Mouse (Mus musculus) frontal cortex, adult 2 months (tissue): ENCODE data around the gene Stat4. TPM values are rescaled to one million over a fixed set of nuclear protein-coding genes. Genes with fewer than 3 reads are reported as not detected.

Experiments used
- DNase-seq, 2 experiments: peaks; one replicate each; pipeline ENCODE4 v3.0.0; 2022; ENCODE audit warnings: low spot score in 1 of 2; ENCODE audit errors: extremely low spot score in 1 of 2
- polyA plus RNA-seq: library from polyadenylated mRNA; depleted of rRNA; stranded (reverse); fragments of >200 nt; gene quantifications from 2 replicates; pipeline ENCODE4 v1.2.3, GENCODE M21; 2012; rRNA removed

Stat4 gene
- polyA plus RNA-seq, 1 experiment: 0.66 TPM

DNA sequence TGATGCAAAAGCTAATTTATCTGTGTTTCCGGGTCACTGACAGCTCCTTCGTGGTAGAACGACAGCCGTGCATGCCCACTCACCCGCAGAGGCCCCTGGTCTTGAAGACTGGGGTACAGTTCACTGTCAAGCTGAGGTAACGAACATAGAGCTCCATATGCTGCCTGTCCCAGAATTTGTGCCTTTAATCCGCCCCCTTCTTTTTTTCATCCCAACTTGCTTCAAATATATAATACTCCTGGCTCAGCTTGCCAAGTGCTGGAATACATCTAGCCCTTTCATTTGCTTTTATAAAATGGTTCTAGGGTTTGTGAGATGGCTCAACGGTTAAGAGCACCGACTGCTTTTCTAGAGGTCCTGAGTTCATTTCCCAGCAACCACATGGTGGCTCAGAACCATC lies 153.6 kb downstream of the Stat4 start:
- peak in 1 of 2 experiments; percentile 57 for DNase-seq

DNA sequence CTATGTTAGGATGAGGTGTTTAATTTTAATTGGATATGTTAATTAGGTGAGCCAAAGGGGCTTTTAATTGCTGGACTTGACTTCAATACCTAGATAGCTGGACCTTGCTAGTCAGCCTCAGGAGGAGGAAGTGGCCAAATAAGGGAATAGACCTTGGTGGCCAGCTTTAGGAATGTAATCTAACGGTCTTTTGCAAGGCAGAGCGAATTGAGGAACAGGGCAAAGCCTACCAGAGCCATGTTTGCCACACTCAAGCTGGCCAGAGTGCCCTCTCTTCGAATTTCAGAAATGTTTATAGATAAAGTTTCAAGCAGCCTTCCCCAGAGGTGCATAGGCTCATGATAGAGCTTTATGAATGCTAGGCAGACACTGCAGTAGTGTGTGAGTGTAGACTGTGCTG lies 154.5 kb downstream of the Stat4 start:
- DNase-seq: no peak

DNA sequence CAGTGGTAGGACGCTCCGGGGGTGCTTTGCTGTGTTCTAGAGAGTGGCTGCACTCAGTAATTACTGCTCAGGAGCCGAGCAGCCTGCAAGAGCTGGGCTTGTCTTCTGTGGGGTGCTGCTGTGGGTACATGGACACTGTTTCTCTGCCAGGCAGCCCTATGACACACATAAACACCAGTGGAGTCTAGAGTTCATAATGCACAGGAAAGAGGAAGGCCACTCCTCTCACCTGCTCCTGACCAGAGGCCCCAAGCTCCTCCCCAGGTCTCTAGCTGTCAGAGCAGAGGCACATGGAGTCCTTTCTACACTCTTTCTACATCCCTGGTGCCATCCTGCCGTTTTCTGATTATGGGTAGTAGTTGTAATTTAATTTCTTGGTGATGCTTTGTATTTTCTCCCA lies 155.2 kb downstream of the Stat4 start:
- DNase-seq: no peak

DNA sequence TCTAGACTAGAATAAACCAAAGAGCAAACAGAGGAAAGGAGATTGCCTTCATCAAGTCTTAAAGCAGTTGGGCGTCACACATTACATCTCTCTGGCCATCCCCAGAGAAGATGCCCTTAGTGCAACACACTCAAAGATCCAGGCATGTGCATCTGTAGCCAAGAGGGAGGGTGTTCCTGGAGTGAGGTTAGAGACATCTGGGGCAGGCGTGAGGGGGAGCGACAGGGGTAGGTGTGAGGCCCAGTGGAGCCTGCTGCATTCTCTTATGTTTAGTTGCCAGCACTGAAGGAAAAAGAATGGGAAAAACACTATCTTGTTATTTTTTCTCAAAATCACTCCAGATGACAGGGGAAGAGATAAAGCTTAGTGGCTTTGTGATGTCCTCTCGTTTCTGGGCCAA lies 156.2 kb downstream of the Stat4 start:
- no peak for DNase-seq

DNA sequence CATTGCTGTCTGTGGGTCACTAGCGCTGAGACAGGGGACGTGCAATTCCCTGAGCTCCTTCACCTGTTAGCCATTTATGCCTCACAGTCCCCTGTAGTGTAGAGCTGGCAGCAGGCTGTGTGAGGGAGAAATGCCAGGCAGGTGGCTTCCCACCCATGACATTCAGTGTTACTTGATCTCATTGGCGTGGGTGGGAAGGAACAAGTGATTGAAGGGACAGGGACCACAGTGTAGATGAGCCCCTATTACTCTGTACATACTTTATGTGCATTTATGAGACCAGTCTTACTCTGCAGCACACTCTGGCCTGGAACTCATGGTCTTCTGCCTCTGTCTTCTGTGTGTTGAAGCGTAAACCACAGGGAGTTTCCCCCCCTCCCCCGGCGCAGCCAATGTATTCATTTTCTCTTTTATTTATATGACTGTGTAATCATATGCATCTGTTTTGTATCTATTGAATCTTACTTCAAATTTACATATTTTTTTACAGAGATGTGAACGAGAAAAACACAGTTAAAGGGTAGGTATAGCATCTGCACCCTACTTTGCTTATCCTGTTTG lies 156.7 kb downstream of the Stat4 start:
- no peak for DNase-seq

DNA sequence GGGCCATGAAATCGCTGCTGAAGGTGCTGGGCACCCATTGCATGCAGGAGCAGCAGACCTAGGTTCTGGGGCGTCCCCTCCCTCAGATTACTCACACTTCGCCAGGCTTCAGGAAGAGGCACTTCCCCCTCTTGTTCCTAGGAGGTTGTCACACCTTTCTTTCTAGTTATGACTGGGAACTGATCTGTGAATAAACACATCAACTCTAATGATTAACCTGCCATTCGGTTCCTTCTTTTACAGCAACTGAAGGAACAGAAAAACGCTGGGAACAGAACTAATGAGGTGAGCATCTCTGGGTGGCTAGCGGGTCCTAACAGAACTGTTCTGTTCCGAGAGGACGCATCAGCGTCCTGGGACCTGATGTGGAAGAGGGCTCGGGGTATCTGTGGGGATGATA lies 158.0 kb downstream of the Stat4 start:
- DNase-seq: no peak

DNA sequence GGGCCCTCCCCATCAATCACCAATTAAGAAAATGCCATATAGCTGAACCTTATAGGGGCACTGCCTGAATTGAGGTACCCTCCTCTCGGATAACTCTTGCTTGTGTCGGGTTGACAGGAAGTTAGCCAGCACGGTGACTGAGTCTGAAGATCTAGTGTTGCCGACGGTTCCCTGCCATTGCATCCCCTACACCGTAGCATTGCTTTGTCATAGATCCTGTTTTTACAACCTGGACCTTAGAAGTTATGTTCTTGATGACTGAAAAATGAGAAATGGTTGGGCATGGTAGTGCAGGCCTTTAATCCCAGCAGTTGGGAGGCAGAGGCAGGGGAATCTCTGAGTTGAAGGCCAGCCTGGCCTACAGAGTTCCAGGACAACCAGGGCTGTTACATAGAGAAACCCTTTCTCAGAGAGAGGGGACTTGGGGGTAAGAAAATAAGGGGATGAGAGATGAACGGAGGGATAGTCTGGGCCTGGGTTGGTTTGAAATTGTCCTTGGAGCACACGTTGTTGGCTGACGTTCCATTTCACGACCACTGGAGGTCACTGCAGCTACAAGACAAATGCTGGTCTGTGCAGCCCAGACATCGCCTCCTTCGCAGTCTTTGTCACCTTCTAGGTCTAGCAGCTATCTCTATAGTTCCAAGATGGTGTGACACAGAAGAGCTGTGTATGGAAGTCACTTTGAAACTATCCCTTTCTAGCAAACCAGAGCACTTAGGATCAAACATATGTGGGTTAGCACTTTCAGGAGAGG lies 159.4 kb downstream of the Stat4 start:
- DNase-seq: peak in 1 of 2 experiments; percentile 81

DNA sequence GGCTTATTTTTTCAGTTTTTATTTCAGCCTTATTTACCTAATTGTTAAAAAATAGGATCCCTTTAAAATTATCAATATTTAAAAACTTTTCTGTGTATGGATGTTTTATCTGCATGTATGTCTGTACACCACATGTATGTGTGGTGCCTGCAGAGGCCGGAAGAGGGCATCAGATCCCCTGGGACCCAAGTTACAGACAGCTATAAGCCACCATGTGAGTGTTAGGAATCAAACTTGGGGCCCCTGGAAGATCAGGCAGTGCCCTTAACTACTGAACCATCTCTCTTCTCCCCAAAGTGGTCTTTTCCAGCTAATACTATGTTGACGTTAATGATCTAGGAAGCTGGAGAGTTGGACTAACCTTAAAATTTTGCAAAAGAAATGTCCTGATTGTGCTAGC lies 160.5 kb downstream of the Stat4 start:
- no peak for DNase-seq

DNA sequence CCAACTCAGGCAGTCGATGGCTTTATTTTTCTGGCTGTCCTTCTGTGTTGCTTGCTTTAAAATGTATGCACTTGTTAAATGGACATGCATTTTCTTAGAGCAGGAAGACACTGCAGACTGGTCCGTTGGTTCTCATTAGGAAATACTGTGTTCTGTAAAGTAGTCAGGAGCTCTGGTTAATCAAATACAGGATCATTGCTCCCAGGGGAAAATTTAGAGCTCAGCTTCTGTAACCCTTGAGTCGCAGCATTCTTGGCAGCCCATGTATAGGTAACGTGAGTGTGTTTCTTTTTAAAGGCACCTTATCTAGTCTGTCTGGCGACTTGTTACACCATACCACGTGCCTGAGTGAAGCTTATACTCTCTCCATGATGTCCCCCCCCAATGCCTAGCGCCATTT lies 161.2 kb downstream of the Stat4 start:
- no peak for DNase-seq

DNA sequence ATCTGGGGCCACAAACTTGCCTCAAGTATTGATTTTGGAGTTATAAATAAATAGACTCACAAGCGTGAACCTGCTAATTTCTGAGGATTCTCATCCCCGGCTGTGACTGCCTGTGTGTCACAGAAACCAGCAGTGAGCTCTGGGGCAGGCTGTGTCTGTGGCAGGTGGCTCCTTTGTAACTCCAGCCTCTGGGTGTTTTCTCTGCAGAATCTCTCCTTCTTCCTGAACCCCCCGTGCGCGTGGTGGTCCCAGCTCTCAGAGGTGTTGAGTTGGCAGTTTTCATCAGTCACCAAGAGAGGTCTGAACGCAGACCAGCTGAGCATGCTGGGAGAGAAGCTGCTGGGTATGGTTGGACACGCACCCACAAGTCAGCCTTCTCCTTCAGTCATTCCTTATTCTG lies 161.7 kb downstream of the Stat4 start:
- DNase-seq: no peak

DNA sequence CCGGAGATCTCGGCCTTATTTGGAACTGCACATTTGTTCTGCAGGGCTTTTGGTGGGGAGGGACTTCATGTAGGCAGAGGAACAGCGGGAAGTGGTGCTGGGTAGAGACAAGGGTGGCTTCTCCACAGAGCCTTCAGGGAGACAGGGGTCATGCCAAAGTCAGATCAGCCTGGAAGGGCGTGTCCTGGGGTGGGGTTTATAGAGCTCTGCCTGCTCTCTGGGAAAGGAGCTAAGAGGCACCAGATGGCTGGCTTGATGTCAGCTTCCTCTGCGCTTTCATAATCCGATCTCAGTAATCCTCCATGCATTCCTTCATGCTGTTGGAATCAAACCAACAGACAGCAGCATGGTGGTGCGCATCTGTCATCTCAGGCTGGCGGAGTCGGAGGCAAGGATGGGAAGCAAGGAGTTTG lies 163.0 kb downstream of the Stat4 start:
- DNase-seq: peak; percentile 56 to 73

DNA sequence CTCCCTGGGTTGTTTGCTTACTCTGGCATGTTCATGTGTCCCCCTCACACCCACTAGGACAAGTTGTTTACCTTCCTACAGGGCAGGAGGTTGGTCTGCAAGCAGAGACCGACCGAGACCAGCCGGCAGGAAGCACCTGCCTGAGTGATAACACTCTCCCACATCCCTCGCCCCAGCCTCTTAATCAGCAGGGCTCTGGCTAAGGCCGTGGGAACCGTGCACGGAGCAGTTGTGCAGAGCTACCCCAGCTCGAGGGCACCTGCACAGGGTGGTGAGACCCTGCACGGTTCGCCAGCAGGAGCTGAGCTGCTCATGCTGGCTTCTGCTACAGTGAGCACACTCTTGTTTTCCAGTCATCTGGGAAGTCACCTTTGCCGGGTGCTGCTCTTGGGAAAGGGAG lies 163.7 kb downstream of the Stat4 start:
- DNase-seq: no peak

DNA sequence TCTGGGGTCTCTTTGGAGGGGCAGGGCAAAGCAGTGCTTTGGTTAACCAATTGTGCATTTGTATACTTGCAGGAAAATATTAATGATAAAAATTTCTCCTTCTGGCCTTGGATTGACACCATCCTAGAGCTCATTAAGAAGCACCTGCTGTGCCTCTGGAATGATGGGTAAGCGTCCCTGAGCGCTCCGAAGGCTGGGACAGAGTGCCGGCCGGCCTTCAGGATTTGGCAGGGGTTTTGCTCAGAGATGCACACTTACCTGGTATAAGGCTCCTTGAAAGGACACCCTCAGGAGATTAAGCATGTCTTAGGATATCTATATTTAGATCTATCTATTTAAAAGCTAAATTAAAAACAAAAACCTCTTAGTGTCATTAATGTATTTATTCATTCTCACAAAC lies 164.2 kb downstream of the Stat4 start:
- no peak for DNase-seq

DNA sequence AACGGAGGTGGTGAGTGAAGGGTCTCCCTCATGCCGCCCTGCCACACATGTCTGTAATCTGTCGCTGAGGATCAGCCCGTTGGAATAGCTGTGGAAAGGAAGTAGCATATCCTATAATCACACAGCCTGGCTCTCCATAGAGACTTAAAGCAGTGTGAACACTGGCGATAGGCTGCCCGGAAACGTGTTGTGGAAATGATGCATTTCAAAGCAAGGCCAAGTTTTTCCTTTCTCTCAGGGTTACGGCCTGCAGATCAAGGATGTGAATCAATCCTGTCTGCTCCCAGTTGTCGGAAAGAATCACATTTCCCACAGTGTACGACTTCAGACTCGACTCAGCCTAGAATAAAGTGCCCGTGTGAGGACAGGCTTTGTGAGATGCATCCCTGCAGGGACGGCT lies 165.4 kb downstream of the Stat4 start:
- DNase-seq: no peak

DNA sequence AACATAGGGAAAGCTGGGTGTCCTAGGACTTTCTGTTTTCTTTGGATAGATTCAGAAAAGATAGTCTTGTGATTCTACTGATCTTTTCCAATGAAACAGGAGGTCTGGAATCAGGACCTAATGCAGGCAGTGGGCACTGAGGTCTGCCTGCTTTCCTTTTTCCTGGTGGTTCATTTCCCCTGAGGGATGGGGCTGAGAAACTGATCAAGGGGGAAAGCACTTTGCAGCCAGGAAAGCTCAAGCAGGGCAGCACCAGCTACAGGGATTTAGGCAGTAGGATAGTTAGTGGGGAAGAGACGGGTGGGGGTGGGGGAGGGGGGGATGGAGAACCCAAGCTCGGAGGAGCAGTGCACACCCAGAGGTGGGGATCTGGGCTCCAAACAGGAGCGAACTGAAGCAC lies 166.0 kb downstream of the Stat4 start:
- no peak for DNase-seq

DNA sequence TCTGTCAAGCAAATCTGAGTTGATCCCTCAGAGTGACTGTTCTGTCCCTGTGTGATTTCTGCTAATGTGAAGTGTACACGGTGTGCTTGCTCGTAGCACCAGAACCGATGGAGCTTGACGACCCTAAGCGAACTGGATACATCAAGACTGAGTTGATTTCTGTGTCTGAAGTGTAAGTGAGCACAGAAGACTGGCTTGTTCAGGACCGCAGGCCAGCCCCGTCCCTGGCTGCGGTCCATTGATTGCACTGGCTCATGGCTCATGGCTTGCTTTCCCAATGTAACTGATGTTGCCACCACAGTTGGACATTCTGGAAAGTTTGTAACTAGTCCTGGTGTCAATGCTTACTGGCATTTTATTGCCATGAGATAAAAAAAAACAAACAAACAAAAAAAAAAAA lies 167.9 kb downstream of the Stat4 start:
- DNase-seq: no peak

DNA sequence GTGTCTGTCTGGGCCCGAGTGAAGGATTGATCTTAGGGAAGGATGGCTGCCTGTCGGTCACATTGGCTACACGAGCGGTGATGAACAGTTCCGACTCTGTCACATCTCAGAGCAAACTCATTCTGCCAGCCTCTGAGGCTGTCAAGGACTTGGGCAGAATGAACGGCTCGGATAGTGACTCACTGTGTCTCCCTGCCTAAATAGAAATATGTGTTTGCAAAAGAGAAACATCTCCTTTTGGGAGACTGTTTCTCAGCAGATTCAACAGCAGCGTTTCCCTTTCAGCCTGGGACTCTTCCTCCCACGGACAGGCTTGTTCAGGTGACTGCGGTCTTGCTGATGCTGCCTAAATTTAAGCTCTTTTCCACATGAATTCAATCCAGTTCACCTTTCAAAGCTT lies 169.4 kb downstream of the Stat4 start:
- peak in 1 of 2 experiments; percentile 63 for DNase-seq

Other genes starting within 250 kb of the Stat4 start
- gene Myo1b, start 71.1 kb upstream of the Stat4 start, polyA plus RNA-seq: 20.0 and 20.4 TPM in 2 replicates
- gene Stat1, start 132.3 kb downstream of the Stat4 start, polyA plus RNA-seq: 19.4 and 19.5 TPM in 2 replicates
- gene Gls, start 246.1 kb downstream of the Stat4 start, polyA plus RNA-seq: 231 and 249 TPM in 2 replicates